Mouse (Mus musculus) left cerebral cortex, postnatal 25 days (tissue): ENCODE data around the gene Ankrd16. TPM values are rescaled to one million over a fixed set of nuclear protein-coding genes. Genes with fewer than 3 reads are reported as not detected.

Source experiments
- DNase-seq, 2 experiments: peaks; one replicate each; pipeline ENCODE4 v3.0.0; 2022; ENCODE audit warnings: low spot score in 2 of 2, mixed read lengths in 1 of 2
- intact Hi-C: fragments of 180-260 bp; cut with DNase I; formaldehyde crosslinking; loops from one replicate; pipeline ENCODE4 v1.15.1; 2025
- total RNA-seq, 2 experiments: library from RNA; stranded (reverse); gene quantifications; 2 replicates each; pipeline ENCODE4 v1.2.3; 2021

The Ankrd16 gene
- 10 to 100 TPM; 55.2 to 56.9 TPM for total RNA-seq

DNA sequence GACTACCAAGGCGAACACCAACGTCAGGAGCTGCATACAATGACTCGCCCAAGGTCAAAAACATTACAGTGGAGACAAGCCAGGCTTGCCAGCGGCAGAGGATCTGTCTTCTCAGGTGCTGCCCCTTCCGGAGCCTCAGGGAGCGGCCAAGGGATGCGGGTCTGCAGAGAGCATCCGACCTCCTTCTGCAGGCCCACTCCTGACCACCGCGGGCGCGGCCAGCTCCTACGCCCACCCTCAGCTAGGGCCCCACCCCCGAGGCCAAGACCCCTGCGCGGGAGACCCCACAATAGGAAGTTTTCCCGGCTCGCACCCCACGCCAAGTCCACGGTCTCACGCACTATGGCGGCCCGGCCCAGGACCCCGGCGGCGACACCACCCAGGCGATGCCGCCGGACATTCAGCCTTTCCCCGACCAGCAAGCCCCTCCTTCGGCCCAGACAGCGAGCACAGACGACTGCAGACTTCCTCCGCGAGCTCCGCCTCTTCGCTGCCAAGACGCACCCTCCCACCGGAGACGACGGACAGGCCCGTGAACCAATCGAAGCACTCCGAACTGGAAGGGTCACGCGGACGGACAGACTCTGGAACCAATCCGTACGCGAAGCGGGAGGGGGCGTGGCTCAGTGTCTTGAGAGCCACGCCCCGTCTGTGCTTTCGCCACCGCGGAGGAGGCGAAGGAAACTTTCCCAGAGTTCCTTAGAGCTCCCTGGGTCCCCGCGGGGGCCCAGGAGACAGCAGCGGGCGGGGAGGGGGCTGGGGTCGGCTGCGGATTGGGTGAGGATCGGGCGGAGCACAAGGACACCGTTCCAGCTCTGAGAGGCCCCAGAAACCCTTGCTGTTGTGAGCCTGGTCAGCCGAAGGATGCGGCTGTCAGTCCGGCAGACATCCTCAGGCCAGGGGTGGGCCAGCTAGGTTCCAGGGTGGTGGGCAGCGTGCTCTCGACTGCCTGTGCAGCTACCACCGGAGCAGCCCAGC lies at the start of gene Ankrd16, which contains the start of gene Fbh1:
TSS of gene Ankrd16 (plus strand) at position 786 of the 978 bp plus-strand sequence.
TSS of gene Fbh1 (minus strand) at position 492 of the 978 bp plus-strand sequence.
- DNase-seq, result peak; percentile 100
- intact Hi-C loops, result loop anchor here (5.0 kb wide), 1 partner anchor 175 kb away; the partner anchor contains the start of gene Rbm17

DNA sequence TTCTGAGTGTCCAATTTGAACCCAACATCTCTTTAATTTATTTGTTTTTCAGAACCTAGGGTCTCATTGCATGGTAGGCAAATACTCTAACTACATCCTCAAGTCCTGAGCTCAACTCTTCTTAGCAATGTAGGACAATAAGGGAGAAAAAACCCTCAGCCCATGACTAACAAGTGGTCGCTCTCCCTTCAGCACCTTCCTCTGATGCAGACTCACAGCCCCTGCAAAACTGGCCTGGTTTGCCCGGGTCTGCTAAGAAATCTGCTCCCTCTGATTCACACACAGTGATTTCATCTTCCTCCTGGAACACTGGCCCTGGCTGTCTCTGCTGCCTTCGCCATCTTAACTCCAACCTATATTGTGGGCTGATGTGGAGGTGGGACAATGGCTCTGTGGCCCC lies 48.6 kb upstream of the Ankrd16 start:
- intact Hi-C loops, result no loop called here
- no peak for DNase-seq

DNA sequence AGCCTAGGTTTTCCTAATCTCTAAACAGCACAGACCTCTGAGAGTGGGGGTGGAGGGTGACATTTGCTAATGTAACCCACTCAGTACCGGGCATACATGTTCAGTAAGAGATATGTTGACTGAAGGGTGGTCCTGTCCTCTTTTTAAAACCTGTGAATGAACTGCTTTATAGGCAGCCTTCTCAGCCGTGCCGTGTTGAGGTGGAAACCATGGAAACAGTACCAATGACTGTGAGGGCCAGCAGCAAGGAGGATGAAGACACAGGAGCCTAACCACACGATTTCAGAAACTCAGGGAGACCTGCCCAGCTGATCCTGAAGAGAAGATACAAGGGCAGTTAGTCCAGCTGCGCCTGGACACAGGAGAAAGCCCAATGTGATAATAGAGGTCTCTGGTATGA lies 44.7 kb upstream of the Ankrd16 start:
- intact Hi-C loops, result no loop called here
- DNase-seq, result peak in 1 of 2 experiments; percentile 14

DNA sequence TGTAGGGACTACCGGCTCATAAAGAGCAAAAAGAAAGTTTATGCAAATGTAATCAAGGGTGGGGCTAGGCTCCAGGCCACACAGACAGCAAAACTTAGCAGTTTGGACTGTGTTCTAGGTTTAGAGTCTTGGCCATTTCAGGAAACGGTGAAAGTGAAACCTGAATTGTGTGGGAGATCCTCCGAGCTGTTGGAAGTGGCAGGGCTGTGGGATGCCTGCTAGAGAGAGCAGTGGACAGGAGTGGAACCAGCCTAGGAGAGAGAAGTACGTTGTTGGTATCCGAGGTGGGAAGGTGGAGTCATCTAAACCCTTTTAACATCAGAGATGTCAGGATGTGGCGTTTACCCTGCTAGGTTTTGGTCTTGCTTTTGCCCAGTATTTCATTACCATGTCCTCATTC lies 41.8 kb upstream of the Ankrd16 start:
- intact Hi-C loops, result no loop called here
- DNase-seq, result peak in 1 of 2 experiments; percentile 14

DNA sequence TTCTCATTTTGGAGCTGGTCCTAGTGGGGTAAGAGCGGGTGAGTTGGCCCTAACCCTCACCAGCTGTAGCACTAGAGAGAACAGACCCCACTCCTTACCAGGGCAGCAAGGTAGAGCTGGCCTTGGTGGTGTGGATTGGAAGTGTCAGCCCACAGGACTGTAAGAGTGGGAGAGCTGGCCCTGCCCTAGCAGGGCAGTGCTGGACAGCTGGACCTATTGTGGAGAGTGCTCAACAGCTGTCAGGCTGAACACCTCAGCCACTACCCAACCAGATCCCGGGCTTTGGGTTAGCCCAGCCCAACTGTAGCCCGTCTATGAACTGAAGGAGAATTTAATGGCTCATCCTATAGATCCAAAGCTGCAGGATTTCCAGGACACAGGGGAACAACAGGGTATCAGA lies 38.9 kb upstream of the Ankrd16 start:
- no peak for DNase-seq
- intact Hi-C loops, result no loop called here

DNA sequence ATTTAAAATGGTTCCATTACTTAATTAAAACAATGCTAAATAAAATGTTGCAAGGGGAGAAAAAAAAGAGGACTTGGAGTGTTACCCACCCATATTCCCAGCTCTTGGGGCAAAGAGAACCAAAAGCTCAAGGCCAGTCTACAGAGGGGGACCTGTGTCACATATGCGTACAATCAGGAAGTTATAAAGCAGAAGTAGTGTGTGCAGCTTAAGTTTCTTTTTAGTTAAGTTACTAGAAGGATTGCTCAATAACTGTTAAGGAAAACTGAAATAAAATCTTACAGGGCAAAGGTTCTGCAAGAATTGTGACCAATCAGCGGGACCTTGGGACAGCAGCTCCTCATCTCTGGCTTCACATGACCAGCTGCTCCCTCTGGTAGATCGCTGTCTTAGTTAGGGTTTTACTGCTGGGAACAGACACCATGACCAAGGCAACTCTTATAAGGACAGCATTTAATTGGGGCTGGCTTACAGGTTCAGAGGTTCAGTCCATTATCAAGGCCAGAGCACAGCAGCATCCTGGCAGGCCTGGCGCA lies 38.1 kb upstream of the Ankrd16 start:
- intact Hi-C loops, result no loop called here
- no peak for DNase-seq

DNA sequence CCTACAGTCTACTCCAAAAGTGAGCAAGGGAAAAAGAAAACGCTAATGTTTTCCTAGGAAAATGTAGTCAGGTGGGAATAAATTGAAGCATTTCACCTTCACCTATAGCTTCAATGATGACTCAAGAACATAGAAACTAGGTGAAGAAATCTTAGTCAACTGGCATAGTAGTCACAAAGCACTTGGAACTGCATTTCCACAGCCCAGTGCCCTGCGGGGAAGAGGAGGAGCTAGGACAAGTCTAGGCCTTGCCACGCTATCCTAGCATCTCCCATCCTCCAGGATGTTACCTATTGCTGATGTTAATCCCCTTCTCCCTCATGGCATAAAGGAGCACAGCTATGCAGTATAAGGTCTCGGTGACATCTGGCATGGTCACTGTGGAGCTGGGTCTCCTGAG lies 15.1 kb upstream of the Ankrd16 start:
- intact Hi-C loops, result no loop called here
- no peak for DNase-seq

DNA sequence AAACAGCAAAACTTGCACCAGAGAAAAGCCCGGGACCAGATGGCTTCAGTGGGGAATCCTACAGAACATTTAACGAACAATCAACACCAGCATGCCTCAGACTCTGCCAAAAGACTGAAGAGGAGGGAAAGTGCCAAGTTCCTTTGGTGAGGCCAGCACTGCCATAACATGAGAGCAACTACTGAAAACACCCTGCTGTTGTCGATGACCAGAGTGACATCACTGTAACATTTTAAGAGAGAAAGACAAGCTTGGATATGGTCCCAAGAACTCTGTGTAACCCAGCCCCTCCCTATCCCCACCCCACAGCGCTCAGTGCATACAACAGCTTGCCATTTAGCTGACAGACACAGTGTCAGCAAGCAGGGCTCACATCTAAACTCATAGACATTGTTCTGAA lies 12.0 kb upstream of the Ankrd16 start:
- intact Hi-C loops, result no loop called here

DNA sequence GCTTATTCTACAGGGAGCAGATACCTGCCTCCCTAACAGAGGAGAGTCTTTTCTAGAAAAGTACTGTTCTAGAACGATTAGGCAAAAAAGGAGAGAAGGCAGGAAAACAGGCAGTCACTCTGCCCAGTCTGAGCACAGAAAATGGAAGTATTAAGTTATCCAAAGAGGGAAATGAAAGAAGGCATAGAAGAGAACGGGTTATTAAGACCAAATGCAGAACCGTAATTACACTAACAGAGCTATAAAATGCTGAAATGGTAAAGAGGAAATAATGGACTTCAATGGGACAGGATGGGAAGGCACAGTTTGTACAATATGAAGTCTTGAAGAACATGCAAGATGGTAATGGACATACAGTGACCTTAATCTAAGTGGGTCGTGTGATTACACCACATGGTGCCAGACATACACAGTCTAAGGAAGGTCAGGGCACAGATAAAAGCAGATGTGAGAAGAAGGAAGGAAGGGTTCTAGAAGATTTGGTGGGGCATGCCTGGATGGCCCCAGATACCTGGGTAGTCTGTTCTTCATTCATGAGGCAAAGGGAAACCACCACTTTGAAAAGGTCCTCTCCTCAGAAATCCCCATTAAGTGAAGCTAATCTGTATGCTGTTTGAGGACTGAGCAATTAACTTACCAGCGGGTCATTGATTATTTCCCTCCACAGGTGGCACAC lies 11.1 kb upstream of the Ankrd16 start:
- intact Hi-C loops, result no loop called here
- no peak for DNase-seq

More for the DNA sequence above, 12.0 kb upstream of the Ankrd16 start:
- DNase-seq, result peak in 1 of 2 experiments; percentile 44

DNA sequence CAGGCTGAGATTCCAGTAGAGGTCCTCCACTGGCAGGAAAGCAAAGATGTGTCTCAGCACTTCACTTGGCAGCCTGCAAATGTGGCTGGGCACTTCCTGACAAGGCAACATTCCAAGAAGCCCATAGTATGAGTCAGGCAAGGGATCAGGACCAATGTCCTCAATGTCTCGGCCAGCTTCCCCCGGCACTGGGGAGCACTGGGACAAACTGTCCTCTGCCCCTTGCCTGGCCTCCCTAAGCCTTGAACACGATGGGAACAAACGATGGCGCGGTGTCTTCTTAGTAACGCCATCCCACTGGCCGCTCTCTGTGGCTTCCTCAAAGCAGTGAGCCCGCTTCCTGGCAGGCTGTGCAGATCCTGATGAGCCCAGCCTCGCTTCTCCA lies 10.5 kb upstream of the Ankrd16 start:
- intact Hi-C loops, result no loop called here

DNA sequence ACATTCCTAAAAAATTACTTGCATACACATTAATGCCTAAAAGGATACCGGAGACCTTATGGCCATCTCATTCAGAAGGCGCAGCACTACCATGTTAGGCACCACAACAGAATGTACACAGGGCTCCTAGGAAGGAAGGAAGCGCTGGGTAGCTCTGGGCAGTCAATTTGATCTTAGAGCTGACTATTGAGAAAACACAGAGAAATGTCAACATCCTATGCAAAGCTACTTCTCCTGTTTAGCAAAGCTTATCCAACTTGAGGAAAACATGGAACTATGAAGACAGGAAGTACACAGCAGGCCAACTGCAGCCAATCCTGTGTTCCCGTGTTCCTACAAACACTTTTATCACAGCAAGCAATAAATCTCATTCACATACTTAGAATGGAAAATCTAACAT lies 6.0 kb upstream of the Ankrd16 start:
- no peak for DNase-seq
- intact Hi-C loops, result no loop called here

More for the DNA sequence above, 10.5 kb upstream of the Ankrd16 start:
- no peak for DNase-seq

DNA sequence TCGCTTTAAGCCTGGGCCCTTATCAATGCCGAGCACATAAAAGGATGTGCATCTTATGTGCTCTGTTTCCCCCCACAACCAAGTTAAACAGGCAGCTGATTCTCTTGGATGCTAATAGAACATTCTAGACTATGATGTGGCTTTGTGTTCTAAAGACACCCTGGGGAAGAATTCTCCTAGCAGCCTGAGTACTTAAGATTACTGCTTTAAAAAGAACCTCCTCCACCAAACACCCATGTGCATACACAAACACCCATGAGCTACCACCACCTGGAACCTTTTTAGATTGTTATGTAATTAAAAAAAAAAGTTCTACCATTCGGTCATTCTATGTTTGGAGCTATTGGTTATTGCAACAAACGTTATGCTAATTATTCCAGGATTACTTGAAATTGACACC lies 5.3 kb upstream of the Ankrd16 start:
- intact Hi-C loops, result no loop called here
- peak in 1 of 2 experiments; percentile 74 for DNase-seq

DNA sequence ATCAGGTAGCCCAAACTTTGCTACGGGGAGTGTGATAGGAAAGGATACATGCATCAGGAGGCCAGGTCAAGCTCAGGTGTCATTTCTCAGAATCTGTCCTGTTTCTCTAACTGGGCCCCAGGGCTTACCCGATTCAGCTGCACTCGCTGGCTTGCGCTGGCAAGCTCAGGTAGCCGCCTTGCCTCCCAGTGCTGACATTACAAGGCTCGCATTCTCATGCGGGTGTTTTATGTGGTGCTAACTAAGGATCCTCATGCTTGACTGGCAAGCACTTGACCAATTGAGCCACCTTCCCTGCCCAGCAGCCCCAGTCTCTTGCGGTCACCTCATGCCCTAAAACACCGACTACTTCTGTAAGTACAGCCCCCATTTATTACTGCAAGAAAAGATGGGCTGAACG lies 3.2 kb upstream of the Ankrd16 start:
- intact Hi-C loops, result no loop called here
- no peak for DNase-seq

DNA sequence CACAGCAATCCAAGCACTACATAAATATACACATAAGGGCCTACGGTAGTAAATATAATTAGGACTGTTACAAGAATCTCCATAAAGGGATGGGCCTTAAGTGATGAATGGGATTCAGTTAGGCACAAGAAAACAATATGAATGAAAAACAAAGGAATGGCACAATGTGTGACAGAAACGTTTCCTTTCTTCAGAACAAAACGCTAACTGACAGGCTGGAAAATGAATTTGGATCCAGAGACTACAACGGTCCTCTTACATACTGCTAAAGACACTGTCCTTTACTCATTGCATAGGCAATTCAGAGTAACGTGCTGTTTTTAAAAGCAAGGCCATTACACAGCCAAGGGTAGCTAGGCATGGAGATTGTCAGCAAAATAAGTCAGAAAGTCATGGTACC lies 2.6 kb upstream of the Ankrd16 start:
- intact Hi-C loops, result loop anchor here (5.0 kb wide), 1 partner anchor 173 kb away; the partner anchor contains the start of gene Rbm17
- DNase-seq, result no peak

DNA sequence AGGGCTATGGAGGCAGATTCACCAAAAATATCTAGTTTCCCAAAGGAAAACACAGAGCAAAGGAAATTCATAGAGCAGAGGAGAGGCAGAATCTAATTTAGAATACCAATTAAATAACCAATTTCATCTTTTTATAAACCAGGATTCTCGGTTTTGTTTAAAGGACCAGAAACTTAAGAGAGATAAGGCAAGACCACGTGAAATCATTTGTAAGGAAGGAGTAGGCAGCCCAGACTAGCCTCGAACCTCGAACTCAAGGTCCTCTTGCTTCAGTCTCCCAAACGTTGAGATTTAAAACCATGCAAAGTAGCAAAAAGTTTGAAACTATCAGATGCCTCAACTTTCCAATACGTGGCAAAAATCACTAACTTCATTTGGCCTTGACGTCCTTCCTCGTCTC lies 1.3 kb upstream of the Ankrd16 start:
- intact Hi-C loops, result loop anchor here (5.0 kb wide), 1 partner anchor 174 kb away; the partner anchor contains the start of gene Rbm17
- DNase-seq, result no peak

DNA sequence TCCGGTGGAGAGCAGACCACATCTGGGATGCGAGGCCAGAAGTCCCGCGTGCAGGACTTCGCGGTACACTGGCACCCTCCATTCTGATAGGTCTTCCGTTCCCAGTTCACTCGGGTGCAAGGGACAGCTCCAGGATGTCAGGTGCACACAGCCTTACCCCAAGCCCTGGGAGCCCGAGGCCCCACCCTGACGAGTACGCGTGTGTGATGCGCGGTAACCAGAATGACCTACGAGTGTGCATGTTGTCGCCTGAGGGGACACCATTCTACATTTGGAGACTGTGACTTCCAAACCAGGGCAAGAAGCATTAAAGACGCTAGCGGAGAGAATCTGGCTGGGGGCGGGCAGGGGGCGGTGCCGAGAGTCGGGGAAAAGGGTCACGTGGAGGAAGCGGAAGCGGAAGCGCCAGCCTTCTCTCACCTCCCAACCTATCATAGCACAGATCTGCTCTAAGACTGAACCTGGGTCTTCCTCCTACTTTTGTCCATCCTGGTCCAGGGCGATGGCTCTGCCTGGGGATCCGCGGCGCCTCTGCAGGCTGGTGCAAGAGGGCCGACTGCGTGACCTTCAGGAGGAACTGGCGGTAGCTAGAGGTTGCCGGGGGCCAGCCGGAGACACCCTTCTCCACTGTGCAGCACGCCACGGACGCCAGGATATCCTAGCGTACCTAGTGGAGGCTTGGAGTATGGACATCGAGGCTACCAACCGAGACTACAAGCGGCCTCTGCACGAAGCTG lies 579 bp downstream of the Ankrd16 start:
- DNase-seq, result peak; percentile 80 to 91
- intact Hi-C loops, result loop anchor here (5.0 kb wide), 1 partner anchor 176 kb away; the partner anchor contains the start of gene Rbm17

DNA sequence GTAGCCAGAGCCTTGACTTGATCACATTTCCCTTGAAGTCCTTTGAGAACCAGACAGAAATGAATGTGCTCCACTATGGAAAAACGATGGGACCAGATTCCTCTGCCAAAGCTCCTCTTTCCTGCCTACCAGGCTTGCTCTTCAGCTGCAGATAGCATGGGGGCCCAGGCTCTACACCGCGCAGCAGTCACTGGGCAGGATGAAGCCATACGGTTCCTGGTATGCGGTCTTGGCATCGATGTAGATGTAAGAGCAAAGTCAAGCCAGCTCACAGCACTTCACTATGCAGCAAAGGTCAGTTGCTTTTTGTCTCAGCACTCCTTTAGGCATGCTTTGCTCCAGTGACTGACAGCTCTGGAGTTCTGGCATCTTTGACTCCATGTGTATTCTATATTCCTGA lies 6.5 kb downstream of the Ankrd16 start:
- DNase-seq, result no peak
- intact Hi-C loops, result no loop called here

DNA sequence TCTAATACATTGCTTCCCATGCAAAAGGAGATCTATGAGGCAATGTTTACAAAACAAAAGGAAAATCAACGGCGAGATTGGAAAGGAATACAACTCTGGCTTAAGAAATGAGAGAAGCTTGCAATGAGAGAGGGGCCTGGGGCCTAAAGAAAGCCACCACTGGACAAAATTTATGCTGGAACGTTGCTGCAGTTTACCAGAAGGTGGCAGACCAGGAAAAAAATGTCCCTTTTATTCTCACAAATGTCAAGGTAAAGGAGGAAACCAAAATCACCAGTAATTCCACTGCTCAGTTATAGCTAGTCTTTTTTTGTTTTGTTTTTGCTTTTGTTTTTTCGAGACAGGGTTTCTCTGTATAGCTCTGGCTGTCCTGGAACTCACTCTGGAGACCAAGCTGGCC lies 17.0 kb downstream of the Ankrd16 start:
- no peak for DNase-seq
- intact Hi-C loops, result loop anchor here (5.0 to 10.0 kb wide), 3 partner anchors 78 to 590 kb away; partner anchors contain the start of gene Itga8

DNA sequence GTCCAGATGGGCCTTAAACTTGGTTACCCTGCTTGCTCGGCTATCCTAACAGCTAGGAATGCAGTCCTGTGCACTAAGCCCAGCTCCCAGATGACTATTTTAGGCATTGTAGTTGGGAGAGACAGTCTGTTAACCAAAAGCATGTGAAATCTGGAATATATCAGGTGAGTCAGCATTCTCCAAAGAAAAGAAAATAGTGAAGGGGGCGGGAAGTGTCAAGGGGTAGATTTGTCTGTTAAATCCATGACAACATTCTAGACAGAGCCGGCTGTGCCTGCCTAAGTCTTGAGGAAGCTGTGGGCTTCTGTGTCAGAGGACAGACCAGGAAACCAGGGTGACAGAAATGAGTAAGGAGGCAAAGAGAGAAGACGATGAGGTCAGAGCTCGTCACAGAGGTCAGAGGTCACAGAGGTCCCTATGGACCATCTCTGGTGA lies 20.3 kb downstream of the Ankrd16 start:
- peak in 1 of 2 experiments; percentile 58 for DNase-seq
- intact Hi-C loops, result loop anchor here (5.0 to 10.0 kb wide), 3 partner anchors 74 to 587 kb away; partner anchors contain the start of gene Itga8
